Mouse (Mus musculus) MEL (cell line): Measurements from ENCODE around the gene Gm10775. TPM values are rescaled to one million over a fixed set of nuclear protein-coding genes. Genes with fewer than 3 reads are reported as not detected.

Source experiments
- DNase-seq: peaks from one replicate; pipeline ENCODE4 v3.0.0; 2011; ENCODE audit warnings: low read depth, low spot score
- H3K27ac ChIP-seq: 2 replicates; pipeline ENCODE4 v1.5.1; 2012; ENCODE audit warnings: low read depth, mild to moderate bottlenecking, control low read depth, low read length, moderate library complexity; ENCODE audit not compliant: control insufficient read depth
- H3K27me3 ChIP-seq, 2 experiments: fragments of 150-350 bp in 1 of 2; sonication (generic) in 1 of 2; 2 replicates each; pipeline ENCODE4 v1.6.1; 2012; ENCODE audit warnings: low read length in 2 of 2, mild to moderate bottlenecking in 2 of 2, improper control_type of control experiment in 1 of 2, moderate library complexity in 1 of 2; ENCODE audit not compliant: insufficient read depth in 2 of 2, control insufficient read depth in 1 of 2
- H3K36me3 ChIP-seq, 2 experiments: 2 replicates each; pipeline ENCODE4 v1.6.1; 2012 to 2014; ENCODE audit warnings: low read length in 2 of 2, improper control_type of control experiment in 1 of 2, inconsistent platforms in 1 of 2, mild to moderate bottlenecking in 1 of 2; ENCODE audit not compliant: insufficient read depth in 2 of 2, control insufficient read depth in 1 of 2
- H3K4me1 ChIP-seq, 2 experiments: fragments of 150-350 bp in 1 of 2; sonication (generic) in 1 of 2; 2 replicates each; pipeline ENCODE4 v1.6.1; 2012; ENCODE audit warnings: low read length in 2 of 2, improper control_type of control experiment in 1 of 2, mild to moderate bottlenecking in 1 of 2; ENCODE audit not compliant: insufficient read depth in 2 of 2, control insufficient read depth in 1 of 2
- H3K4me3 ChIP-seq, 2 experiments: fragments of 150-350 bp in 1 of 2; sonication (generic) in 1 of 2; 2 replicates each; pipeline ENCODE4 v1.5.1; 2012; ENCODE audit warnings: low read depth in 2 of 2, low read length in 2 of 2, mild to moderate bottlenecking in 2 of 2, moderate library complexity in 2 of 2, control low read depth in 1 of 2, improper control_type of control experiment in 1 of 2; ENCODE audit not compliant: control insufficient read depth in 1 of 2, insufficient read depth in 1 of 2
- H3K79me2 ChIP-seq: 2 replicates; pipeline ENCODE4 v1.6.1; 2012; ENCODE audit warnings: mild to moderate bottlenecking, low read length, moderate library complexity; ENCODE audit not compliant: control insufficient read depth, poor library complexity, insufficient read depth
- H3K9ac ChIP-seq: 2 replicates; pipeline ENCODE4 v1.6.1; 2012; ENCODE audit warnings: low read depth, mild to moderate bottlenecking, control low read depth, low read length, moderate library complexity; ENCODE audit not compliant: control insufficient read depth, poor library complexity, severe bottlenecking
- H3K9me3 ChIP-seq: fragments of 150-350 bp; sonication (generic); replicated peaks from 2 replicates; pipeline ENCODE4 v1.6.1; 2012; ENCODE audit warnings: mild to moderate bottlenecking, low read length, improper control_type of control experiment, moderate library complexity; ENCODE audit not compliant: insufficient read depth
- CHD1 ChIP-seq: IDR thresholded peaks from 2 replicates; pipeline ENCODE4 v1.6.1; 2012; ENCODE audit warnings: low read depth, mild to moderate bottlenecking, inconsistent platforms, low read length, improper control_type of control experiment
- CHD2 ChIP-seq: IDR thresholded peaks from 2 replicates; pipeline ENCODE4 v1.6.1; 2011; ENCODE audit warnings: low read length, improper control_type of control experiment
- CTCF ChIP-seq, 3 experiments: IDR thresholded peaks in 2 of 3; conservative IDR thresholded peaks in 1 of 3; 2 replicates each; pipeline ENCODE4 v1.5.1; 2011 to 2012; ENCODE audit warnings: low read length in 3 of 3, low read depth in 2 of 3, mild to moderate bottlenecking in 2 of 3, improper control_type of control experiment in 1 of 3, inconsistent platforms in 1 of 3, mixed read lengths in 1 of 3, moderate library complexity in 1 of 3; ENCODE audit not compliant: control insufficient read depth in 1 of 3, insufficient read depth in 1 of 3, poor library complexity in 1 of 3, severe bottlenecking in 1 of 3
- ELF1 ChIP-seq: IDR thresholded peaks from 2 replicates; pipeline ENCODE4 v1.6.1; 2014; ENCODE audit warnings: low read depth, mild to moderate bottlenecking, inconsistent platforms, low read length, improper control_type of control experiment, moderate library complexity
- EP300 ChIP-seq, 2 experiments: IDR thresholded peaks; 2 replicates each; pipeline ENCODE4 v1.6.1; 2011; ENCODE audit warnings: improper control_type of control experiment in 2 of 2, low read length in 2 of 2, low read depth in 1 of 2, mild to moderate bottlenecking in 1 of 2
- GATA1 ChIP-seq: IDR thresholded peaks from 2 replicates; pipeline ENCODE4 v1.6.1; 2011; ENCODE audit warnings: low read depth, low read length, improper control_type of control experiment
- HCFC1 ChIP-seq: IDR thresholded peaks from 2 replicates; pipeline ENCODE4 v1.6.1; 2012; ENCODE audit warnings: low read depth, mild to moderate bottlenecking, inconsistent platforms, low read length, improper control_type of control experiment, moderate library complexity
- JUND ChIP-seq: IDR thresholded peaks from 2 replicates; pipeline ENCODE4 v1.6.1; 2011; ENCODE audit warnings: low read depth, mild to moderate bottlenecking, improper control_type of control experiment, low read length
- KAT2A ChIP-seq: conservative IDR thresholded peaks from 2 replicates; pipeline ENCODE4 v1.6.1; 2012; ENCODE audit warnings: low read depth, low read length, improper control_type of control experiment, inconsistent platforms
- MAX ChIP-seq: IDR thresholded peaks from 2 replicates; pipeline ENCODE4 v1.6.1; 2011; ENCODE audit warnings: low read length, improper control_type of control experiment
- MAZ ChIP-seq: IDR thresholded peaks from 2 replicates; pipeline ENCODE4 v1.6.1; 2012; ENCODE audit warnings: low read depth, mild to moderate bottlenecking, inconsistent platforms, low read length, improper control_type of control experiment
- MYB ChIP-seq: IDR thresholded peaks from 2 replicates; pipeline ENCODE4 v1.6.1; 2011; ENCODE audit warnings: mild to moderate bottlenecking, low read depth, low read length, improper control_type of control experiment
- NELFE ChIP-seq: IDR thresholded peaks from 2 replicates; pipeline ENCODE4 v1.6.1; 2011; ENCODE audit warnings: low read depth, low read length, improper control_type of control experiment
- NRF1 ChIP-seq: IDR thresholded peaks from 2 replicates; pipeline ENCODE4 v1.6.1; 2014; ENCODE audit warnings: low read depth, mild to moderate bottlenecking, inconsistent platforms, low read length, improper control_type of control experiment, moderate library complexity; ENCODE audit not compliant: poor library complexity, insufficient read depth, severe bottlenecking
- POLR2AphosphoS5 ChIP-seq: IDR thresholded peaks from 2 replicates; pipeline ENCODE4 v1.6.1; 2012; ENCODE audit warnings: low read depth, borderline replicate concordance, mild to moderate bottlenecking, inconsistent platforms, low read length, moderate library complexity, mixed read lengths
- RCOR1 ChIP-seq: IDR thresholded peaks from 2 replicates; pipeline ENCODE4 v1.6.1; 2012; ENCODE audit warnings: low read depth, mild to moderate bottlenecking, inconsistent platforms, low read length, improper control_type of control experiment
- SMC3 ChIP-seq: IDR thresholded peaks from 2 replicates; pipeline ENCODE4 v1.6.1; 2011; ENCODE audit warnings: low read depth, low read length, improper control_type of control experiment
- USF1 ChIP-seq: IDR thresholded peaks from 2 replicates; pipeline ENCODE4 v1.6.1; 2014; ENCODE audit warnings: low read depth, mild to moderate bottlenecking, inconsistent platforms, low read length, improper control_type of control experiment, moderate library complexity
- USF2 ChIP-seq, 2 experiments: IDR thresholded peaks; 2 replicates each; pipeline ENCODE4 v1.6.1; 2011 to 2012; ENCODE audit warnings: improper control_type of control experiment in 2 of 2, low read length in 2 of 2, borderline replicate concordance in 1 of 2, inconsistent platforms in 1 of 2, low read depth in 1 of 2, mild to moderate bottlenecking in 1 of 2; ENCODE audit not compliant: insufficient read depth in 1 of 2
- ZC3H11A ChIP-seq: IDR thresholded peaks from 2 replicates; pipeline ENCODE4 v1.6.1; 2012; ENCODE audit warnings: low read depth, mild to moderate bottlenecking, inconsistent platforms, low read length, improper control_type of control experiment
- ZKSCAN1 ChIP-seq: IDR thresholded peaks from 2 replicates; pipeline ENCODE4 v1.6.1; 2012; ENCODE audit warnings: low read depth, mild to moderate bottlenecking, inconsistent platforms, low read length, improper control_type of control experiment, moderate library complexity
- ZMIZ1 ChIP-seq: IDR thresholded peaks from 2 replicates; pipeline ENCODE4 v1.6.1; 2012; ENCODE audit warnings: low read depth, mild to moderate bottlenecking, inconsistent platforms, low read length, improper control_type of control experiment, moderate library complexity
- ZNF384 ChIP-seq: IDR thresholded peaks from 2 replicates; pipeline ENCODE4 v1.6.1; 2012; ENCODE audit warnings: low read depth, mild to moderate bottlenecking, inconsistent platforms, low read length, improper control_type of control experiment
- polyA plus RNA-seq, 2 experiments: library from polyadenylated mRNA; stranded (reverse) in 1 of 2; unstranded in 1 of 2; fragments of >175 nt in 1 of 2; fragments of >200 nt in 1 of 2; gene quantifications; 2 replicates each; pipeline versions ENCODE4 v1.2.1 to v1.2.4; 2012; ENCODE audit warnings: low replicate concordance in 2 of 2, low read depth in 1 of 2; ENCODE audit not compliant: insufficient read length in 2 of 2, insufficient read depth in 1 of 2, missing spikeins in 1 of 2
- total RNA-seq: library from RNA; depleted of rRNA; stranded (reverse); fragments of 300-350 nt; gene quantifications from 2 replicates; pipeline ENCODE4 v1.2.3, GENCODE M21; 2012

Gene Gm10775
- total and polyA plus RNA-seq, 3 experiments, result 0.21 TPM; not detected in 2

DNA sequence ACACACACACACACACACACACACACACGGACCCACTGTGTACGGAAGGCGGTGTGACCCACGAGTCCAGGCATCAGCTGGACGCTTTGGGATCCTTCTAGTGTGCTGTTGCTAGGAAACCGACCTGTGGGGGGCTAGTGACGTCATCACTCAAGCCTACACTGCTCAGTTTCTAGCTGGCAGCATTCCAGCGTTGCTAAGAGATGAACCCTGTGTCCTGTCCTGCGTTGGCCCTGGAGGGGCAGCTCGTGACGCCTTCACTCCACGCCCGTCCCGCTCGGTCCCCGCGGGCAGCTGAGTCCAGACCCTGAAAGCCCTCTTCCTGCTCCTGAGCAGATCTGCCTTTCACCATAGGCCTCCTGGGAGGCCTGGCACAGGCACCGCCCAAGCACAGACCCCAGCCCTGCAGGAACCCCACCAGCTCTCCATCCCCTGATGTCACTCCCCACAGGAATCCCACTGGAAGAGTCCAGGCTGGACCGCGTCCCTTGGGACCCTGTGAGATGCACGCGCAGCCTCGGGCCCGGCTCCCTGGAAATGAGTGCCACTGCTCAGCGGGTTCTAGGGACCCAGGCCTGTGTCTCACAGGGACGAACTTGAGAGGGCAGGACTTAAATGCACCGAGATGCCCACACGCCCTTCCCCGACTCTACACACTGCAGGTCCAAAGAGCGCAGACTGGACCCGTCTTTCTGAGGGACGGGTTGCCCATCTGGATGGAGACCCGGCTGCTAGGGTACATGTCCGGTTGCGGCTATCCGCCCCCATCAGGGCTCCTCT is 974 bp upstream of the Gm10775 start:
- Histone ChIP-seq H3K27ac (no peak overlapping the region), H3K27me3 (no peaks in the 10 kb centered on the region), H3K4me1 (no peaks in the 10 kb centered on the region), H3K9ac (no peak overlapping the region), H3K79me2 (no peaks in the 10 kb centered on the region), H3K4me3 (no peak overlapping the region), H3K36me3 (no peaks in the 10 kb centered on the region; a peak in 1 of 4 replicates)
- TF ChIP-seq ZKSCAN1, result no peak
- TF ChIP-seq SMC3, result no peak
- no peak for TF ChIP-seq NELFE
- no peak for TF ChIP-seq ZC3H11A
- TF ChIP-seq ZMIZ1, result no peak
- no peak for TF ChIP-seq CTCF (IDR thresholded peaks at IDR 0.05 in 2 of 3, conservative IDR thresholded peaks at IDR 0.05 in 1 of 3; ENCODE audit: control insufficient read depth in 1 of 3, insufficient read depth in 1 of 3, low read depth in 2 of 3, low read length in 3 of 3, poor library complexity in 1 of 3, severe bottlenecking in 1 of 3)
- no peak for TF ChIP-seq KAT2A
- TF ChIP-seq, all 39 proteins: peak for 0
- DNase-seq, result no peak
- H3K9me3 ChIP-seq, result no peaks in the 10 kb centered on the region

DNA sequence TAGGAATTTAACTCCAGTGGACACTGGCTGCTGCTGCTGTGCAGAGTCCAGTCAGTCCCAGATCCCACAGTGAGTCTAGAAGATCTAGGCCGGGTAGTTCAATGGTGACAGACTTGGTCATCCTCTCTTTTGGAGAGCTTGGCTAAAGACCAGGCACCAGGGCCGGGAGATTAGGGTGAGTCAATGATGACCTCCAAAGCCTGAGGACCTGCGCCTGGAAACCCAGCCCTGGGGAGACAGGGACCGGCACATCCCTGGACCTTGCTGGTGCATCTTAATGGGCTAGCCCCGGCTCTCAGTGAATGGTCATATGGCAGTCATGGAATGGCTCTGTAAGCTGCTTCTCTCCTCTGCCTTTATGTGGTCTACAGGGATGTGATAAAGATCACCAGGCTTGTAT is 2.7 kb downstream of the Gm10775 start:
- H3K27me3 ChIP-seq, result no peaks in the 10 kb centered on the region
- no peak overlapping the region for H3K4me3 ChIP-seq
- H3K79me2 ChIP-seq, result no peaks in the 10 kb centered on the region
- H3K9me3 ChIP-seq, result no peaks in the 10 kb centered on the region
- H3K4me1 ChIP-seq, result no peaks in the 10 kb centered on the region
- no peak overlapping the region for H3K9ac ChIP-seq
- TF ChIP-seq USF1 (no peak), ELF1 (no peak), ZNF384 (no peak), NRF1 (no peak), USF2 (IDR thresholded peaks at IDR 0.05; ENCODE audit: borderline replicate concordance in 1 of 2, insufficient read depth in 1 of 2, low read depth in 1 of 2, low read length in 2 of 2) (no peak), POLR2AphosphoS5 (no peak), HCFC1 (no peak), ZMIZ1 (no peak), CTCF (IDR thresholded peaks at IDR 0.05 in 2 of 3, conservative IDR thresholded peaks at IDR 0.05 in 1 of 3; ENCODE audit: control insufficient read depth in 1 of 3, insufficient read depth in 1 of 3, low read depth in 2 of 3, low read length in 3 of 3, poor library complexity in 1 of 3, severe bottlenecking in 1 of 3) (no peak), ZC3H11A (no peak), GATA1 (no peak), EP300 (IDR thresholded peaks at IDR 0.05; ENCODE audit: low read depth in 1 of 2, low read length in 2 of 2) (no peak), MYB (no peak), CHD1 (no peak), RCOR1 (no peak), MAX (no peak), MAZ (no peak), CHD2 (no peak), JUND (no peak)
- no peaks in the 10 kb centered on the region; a peak in 1 of 4 replicates for H3K36me3 ChIP-seq
- DNase-seq, result no peak
- no peak overlapping the region for H3K27ac ChIP-seq
